Mouse (Mus musculus): ENCODE measurements around the gene Ms4a6b.
"Not testable (repeated sequence)": the region's sequence is repeated elsewhere in the genome, so short reads cannot be mapped to it uniquely, and the experiment has no call there.

- not testable (repeated sequence) for TF ChIP-seq CTCF (IDR thresholded peaks at IDR 0.05; ENCODE audit: low read depth, low read length); POLR2A (IDR thresholded peaks at IDR 0.05; ENCODE audit: borderline replicate concordance, low read depth, low read length)
Observed at GRCm38 (mm10) chr19:11518356-11518755, 2.0 kb downstream of the Ms4a6b start.
